Comparison of ENCODE assay signal across 25 mouse cellular contexts in the genomic region with DNA sequence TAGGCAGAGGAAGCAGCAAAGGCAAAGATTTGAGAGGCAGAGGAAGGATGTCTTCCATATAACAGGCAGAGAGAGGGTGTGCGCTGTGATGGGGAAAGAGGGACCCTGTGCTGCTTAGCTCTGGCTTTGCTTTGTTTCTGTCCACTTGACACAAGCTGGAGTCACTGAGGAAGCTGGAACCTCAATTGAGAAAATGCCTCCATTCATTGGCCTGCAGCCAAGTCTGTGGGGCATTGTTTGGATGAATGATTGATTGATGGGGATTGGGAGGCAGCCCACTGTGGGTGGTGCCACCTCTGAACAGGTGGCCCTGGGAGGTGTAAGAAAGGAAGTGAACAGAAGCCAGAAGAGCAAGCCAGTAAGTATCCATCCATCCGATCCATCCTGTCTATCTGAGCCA. TPM values are rescaled to one million over a fixed set of nuclear protein-coding genes. Genes with fewer than 3 reads are reported as not detected.
DNase-seq lines count a peak whose midpoint lies in the region; ATAC-seq and TF ChIP-seq lines count a peak whose summit lies in the region.
"Had no signal": no experiment of that assay in that cellular context is flagged by ENCODE, and none has a peak within 500 bp of the region (broad histone marks: within the 10 kb centered on the region; RNA-seq: fewer than 3 reads in every experiment).

No protein-coding gene starts in this region.

- TF ChIP-seq CTCF in hindbrain, postnatal 0 days (IDR thresholded peaks at IDR 0.05; ENCODE audit: low read depth) = no peak
- no peak for TF ChIP-seq CTCF in embryonic fibroblast, embryonic 13.5 days (IDR thresholded peaks at IDR 0.05; ENCODE audit: borderline replicate concordance, insufficient read depth, low read length)

- no peaks in the 10 kb centered on the region for H3K9me3 ChIP-seq in heart, embryonic 11.5 days (replicated peaks; ENCODE audit: control insufficient read depth, low read length)
- H3K9me3 ChIP-seq in hindbrain, postnatal 0 days (ENCODE audit: low read length) = no peaks in the 10 kb centered on the region
- H3K9me3 ChIP-seq in hindbrain, embryonic 11.5 days (ENCODE audit: control insufficient read depth, low read length) = no peaks in the 10 kb centered on the region
- H3K9me3 ChIP-seq: limb, embryonic 12.5 days; liver, embryonic 12.5 days; midbrain, embryonic 13.5 days; neural tube, embryonic 12.5 days had no signal

- H3K4me2 ChIP-seq in heart, embryonic 11.5 days = no peak overlapping the region
- H3K4me2 ChIP-seq in hindbrain, postnatal 0 days (ENCODE audit: low read depth, low read length) = no peak overlapping the region
- no peak overlapping the region for H3K4me2 ChIP-seq in hindbrain, embryonic 11.5 days (replicated peaks; ENCODE audit: low read depth, low read length)
- H3K4me2 ChIP-seq: limb, embryonic 12.5 days; liver, embryonic 12.5 days; midbrain, embryonic 13.5 days; neural tube, embryonic 12.5 days had no signal

- H3K4me3 ChIP-seq in heart, embryonic 11.5 days (ENCODE audit: low read depth, low read length) = no peak overlapping the region
- no peak overlapping the region for H3K4me3 ChIP-seq in hindbrain, postnatal 0 days (ENCODE audit: low read length)
- H3K4me3 ChIP-seq in hindbrain, embryonic 11.5 days (ENCODE audit: low read depth, low read length) = no peak overlapping the region
- H3K4me3 ChIP-seq in embryonic fibroblast, embryonic 13.5 days (ENCODE audit: insufficient read depth, low read length) = no peak overlapping the region
- H3K4me3 ChIP-seq: limb, embryonic 12.5 days; liver, embryonic 12.5 days; midbrain, embryonic 13.5 days; neural tube, embryonic 12.5 days had no signal

- H3K9ac ChIP-seq in heart, embryonic 11.5 days (ENCODE audit: low read depth, low read length) = no peak overlapping the region
- H3K9ac ChIP-seq in hindbrain, postnatal 0 days (replicated peaks; ENCODE audit: low read length) = no peak overlapping the region
- no peak overlapping the region for H3K9ac ChIP-seq in hindbrain, embryonic 11.5 days (ENCODE audit: low read depth, low read length)
- H3K9ac ChIP-seq: limb, embryonic 12.5 days; liver, embryonic 12.5 days; midbrain, embryonic 13.5 days; neural tube, embryonic 12.5 days had no signal

- peak overlapping the region; percentile 92 for H3K27ac ChIP-seq in heart, embryonic 11.5 days (ENCODE audit: low read depth, low read length)
- no peak overlapping the region for H3K27ac ChIP-seq in hindbrain, postnatal 0 days
- H3K27ac ChIP-seq in hindbrain, embryonic 11.5 days (ENCODE audit: low read depth, low read length) = no peak overlapping the region
- peak overlapping the region; percentile 21 for H3K27ac ChIP-seq in embryonic fibroblast, embryonic 13.5 days (ENCODE audit: insufficient read depth, low read length)
- H3K27ac ChIP-seq: kidney, postnatal 0 days; limb, embryonic 12.5 days; liver, embryonic 12.5 days; midbrain, embryonic 13.5 days; neural tube, embryonic 12.5 days had no signal

- DNase-seq in heart, adult 18-20 months = no peak
- no peak for DNase-seq in hindbrain, postnatal 0 days (ENCODE audit: low spot score)
- no peak for DNase-seq in hindbrain, embryonic 11.5 days (ENCODE audit: low spot score)
- DNase-seq in Muller cell, postnatal 12 days (ENCODE audit: inconsistent ontology term) = peak; percentile 30
- DNase-seq in yolk sac, embryonic 10.5 days (ENCODE audit: low spot score) = no peak
- DNase-seq: cerebellum, adult 11 months; cerebellum, postnatal 25 days; embryo, embryonic 11 days; kidney, adult 18-20 months; lung, adult 2 months; right cerebral cortex, postnatal 25 days; thymus, postnatal 36 days had no signal

- peaks cover 13% of the 10 kb centered on the region for H3K27me3 ChIP-seq in heart, embryonic 11.5 days (ENCODE audit: control insufficient read depth, insufficient read depth, low read length)
- no peaks in the 10 kb centered on the region for H3K27me3 ChIP-seq in hindbrain, postnatal 0 days (ENCODE audit: insufficient read depth, low read length)
- H3K27me3 ChIP-seq in hindbrain, embryonic 11.5 days (ENCODE audit: control insufficient read depth, insufficient read depth, low read length) = no peaks in the 10 kb centered on the region
- H3K27me3 ChIP-seq: limb, embryonic 12.5 days; neural tube, embryonic 12.5 days had no signal

- no peak for ATAC-seq in heart, embryonic 11.5 days (replicated peaks; ENCODE audit: insufficient number of reproducible peaks, low FRiP score, low TSS enrichment)
- 0 out of 2 replicates have a peak, but pooled peaks have one; percentile 27 for ATAC-seq in hindbrain, postnatal 0 days
- ATAC-seq in hindbrain, embryonic 11.5 days (ENCODE audit: low FRiP score) = no peak
- ATAC-seq: activated CD4-positive, CD25-positive, alpha-beta regulatory T cell, adult 4 months had no signal

- TF ChIP-seq POLR2A in embryonic fibroblast, embryonic 13.5 days (IDR thresholded peaks at IDR 0.05; ENCODE audit: low read depth, low read length) = no peak

- H3K4me1 ChIP-seq in heart, embryonic 11.5 days (ENCODE audit: control insufficient read depth, insufficient read depth, low read length) = peaks cover 11% of the 10 kb centered on the region
- 0 out of 2 replicates have a peak, but pooled peaks cover 4% of the 10 kb centered on the region for H3K4me1 ChIP-seq in hindbrain, postnatal 0 days (ENCODE audit: insufficient read depth, low read length)
- no peaks in the 10 kb centered on the region for H3K4me1 ChIP-seq in hindbrain, embryonic 11.5 days (replicated peaks; ENCODE audit: control insufficient read depth, insufficient read depth, low read length)
- H3K4me1 ChIP-seq in embryonic fibroblast, embryonic 13.5 days (ENCODE audit: control insufficient read depth, insufficient read depth, low read length) = peaks cover 5% of the 10 kb centered on the region; the same call in 1 of the 2 replicates
- H3K4me1 ChIP-seq: neural tube, embryonic 12.5 days had no signal

- WGBS in heart, embryonic 11.5 days (ENCODE audit: insufficient replicate concordance) = 85% methylated on average over 2 of the region's 2 CpGs
- 67% methylated on average over 2 of the region's 2 CpGs for WGBS in hindbrain, postnatal 0 days
- 89% methylated on average over 2 of the region's 2 CpGs for WGBS in hindbrain, embryonic 11.5 days

- no peaks in the 10 kb centered on the region for H3K36me3 ChIP-seq in heart, embryonic 11.5 days (ENCODE audit: control insufficient read depth, insufficient read depth, low read length)
- no peaks in the 10 kb centered on the region for H3K36me3 ChIP-seq in hindbrain, postnatal 0 days (ENCODE audit: insufficient read depth, low read length)
- no peaks in the 10 kb centered on the region for H3K36me3 ChIP-seq in hindbrain, embryonic 11.5 days (ENCODE audit: control insufficient read depth, insufficient read depth, low read length)
- H3K36me3 ChIP-seq: limb, embryonic 12.5 days; liver, embryonic 12.5 days; midbrain, embryonic 13.5 days; neural tube, embryonic 12.5 days had no signal

RNA-seq across cellular contexts. Expression of gene Slc1a7, which starts 5.3 kb away (rescaled TPM):
- polyA plus RNA-seq in heart, embryonic 11.5 days (2014; fragmentation: Nextera tagmentation; extraction: Ambion mirVana) = not detected in 2 replicates
- under 1 TPM in 1 of 2 experiments, not detected in 1; 0.10 TPM for total RNA-seq in heart, adult 18-20 months (2021)
- total RNA-seq in hindbrain, postnatal 0 days (2014; rRNA removed) = 0.25 TPM in 1 of 2 replicates, not detected in the other
- polyA plus RNA-seq in hindbrain, postnatal 0 days (2015; fragmentation: Nextera tagmentation; extraction: Ambion mirVana) = 0.05 and 0.09 TPM in 2 replicates
- polyA plus RNA-seq in hindbrain, embryonic 11.5 days (2014; fragmentation: Nextera tagmentation; extraction: Ambion mirVana) = not detected in 2 replicates
- polyA plus RNA-seq in embryonic fibroblast, embryonic 13.5 days (2011; ENCODE audit: insufficient read length, low read depth, missing spikeins) = not detected in 2 replicates
- total RNA-seq: granulocyte monocyte progenitor cell, adult 5-6 weeks; layer of hippocampus, postnatal 25 days; left cerebral cortex, postnatal 10 days had no signal
- polyA plus RNA-seq: embryonic facial prominence, embryonic 14.5 days; limb, embryonic 12.5 days; liver, embryonic 12.5 days; midbrain, embryonic 13.5 days; neural tube, embryonic 12.5 days; stomach, embryonic 14.5 days had no signal

RNA-seq across cellular contexts. Expression of gene Cpt2, which starts 39.4 kb away (rescaled TPM):
- 58.2 and 66.2 TPM in 2 replicates for polyA plus RNA-seq in heart, embryonic 11.5 days (2014; fragmentation: Nextera tagmentation; extraction: Ambion mirVana)
- 100 to 1,000 TPM; 298 to 310 TPM for total RNA-seq in heart, adult 18-20 months (2021)
- total RNA-seq in hindbrain, postnatal 0 days (2014; rRNA removed) = 17.4 and 19.2 TPM in 2 replicates
- 13.8 TPM in 2 replicates for polyA plus RNA-seq in hindbrain, postnatal 0 days (2015; fragmentation: Nextera tagmentation; extraction: Ambion mirVana)
- 34.0 and 38.4 TPM in 2 replicates for polyA plus RNA-seq in hindbrain, embryonic 11.5 days (2014; fragmentation: Nextera tagmentation; extraction: Ambion mirVana)
- 37.1 and 51.8 TPM in 2 replicates for polyA plus RNA-seq in embryonic fibroblast, embryonic 13.5 days (2011; ENCODE audit: insufficient read length, low read depth, missing spikeins)

Comparison
In these comparisons a context has a peak if more than half of its experiments do, and no peak if none do; other contexts are left out.
1. H3K27ac ChIP-seq: peak in heart, embryonic 11.5 days (single experiment) and embryonic fibroblast, embryonic 13.5 days (single experiment); none in hindbrain, postnatal 0 days (single experiment) and hindbrain, embryonic 11.5 days (single experiment).